Mouse (Mus musculus): Measurements from ENCODE around the gene Tnrc6c.

Gene Tnrc6c

GRCm38 (mm10) chr11:117653491-117654351 lies at the start of gene Tnrc6c:
TSS of gene Tnrc6c (plus strand) at chr11:117654289.
- DNase-seq (ENCODE audit: low spot score): peak; percentile 92

GRCm38 (mm10) chr11:117606137-117606536 lies 48.0 kb upstream of the Tnrc6c start:
- DNase-seq (ENCODE audit: low spot score): no peak

GRCm38 (mm10) chr11:117606605-117607203 lies 47.4 kb upstream of the Tnrc6c start:
- DNase-seq (ENCODE audit: low spot score): peak; percentile 66

- DNase-seq (ENCODE audit: low spot score): no peak
Measured at GRCm38 (mm10) chr11:117608141-117608789, 45.8 kb upstream of the Tnrc6c start.

- DNase-seq (ENCODE audit: low spot score): no peak
Measured at GRCm38 (mm10) chr11:117608976-117609375, 45.1 kb upstream of the Tnrc6c start.

- DNase-seq (ENCODE audit: low spot score): no peak
Measured at GRCm38 (mm10) chr11:117610589-117610988, 43.5 kb upstream of the Tnrc6c start.

- DNase-seq (ENCODE audit: low spot score): peak; percentile 75
Measured at GRCm38 (mm10) chr11:117611068-117611467, 43.0 kb upstream of the Tnrc6c start.

GRCm38 (mm10) chr11:117611860-117612259 lies 42.2 kb upstream of the Tnrc6c start:
- no peak for DNase-seq (ENCODE audit: low spot score)

GRCm38 (mm10) chr11:117612885-117613284 lies 41.2 kb upstream of the Tnrc6c start:
- DNase-seq (ENCODE audit: low spot score): no peak

- no peak for DNase-seq (ENCODE audit: low spot score)
Measured at GRCm38 (mm10) chr11:117617368-117617908, 36.7 kb upstream of the Tnrc6c start.

GRCm38 (mm10) chr11:117618214-117618613 lies 35.9 kb upstream of the Tnrc6c start:
- DNase-seq (ENCODE audit: low spot score): no peak

- no peak for DNase-seq (ENCODE audit: low spot score)
Measured at GRCm38 (mm10) chr11:117618774-117619173, 35.3 kb upstream of the Tnrc6c start.

GRCm38 (mm10) chr11:117619581-117619980 lies 34.5 kb upstream of the Tnrc6c start:
- no peak for DNase-seq (ENCODE audit: low spot score)

GRCm38 (mm10) chr11:117625196-117625595 lies 28.9 kb upstream of the Tnrc6c start:
- DNase-seq (ENCODE audit: low spot score): no peak

- DNase-seq (ENCODE audit: low spot score): no peak
Measured at GRCm38 (mm10) chr11:117626557-117626956, 27.5 kb upstream of the Tnrc6c start.

- DNase-seq (ENCODE audit: low spot score): no peak
Measured at GRCm38 (mm10) chr11:117627060-117627562, 27.0 kb upstream of the Tnrc6c start.

GRCm38 (mm10) chr11:117627746-117628311 lies 26.3 kb upstream of the Tnrc6c start:
- DNase-seq (ENCODE audit: low spot score): no peak

GRCm38 (mm10) chr11:117628312-117628779 lies 25.7 kb upstream of the Tnrc6c start:
- peak; percentile 52 for DNase-seq (ENCODE audit: low spot score)

GRCm38 (mm10) chr11:117629865-117630264 lies 24.2 kb upstream of the Tnrc6c start:
- DNase-seq (ENCODE audit: low spot score): no peak

- no peak for DNase-seq (ENCODE audit: low spot score)
Measured at GRCm38 (mm10) chr11:117630868-117631565, 23.1 kb upstream of the Tnrc6c start.

- DNase-seq (ENCODE audit: low spot score): no peak
Measured at GRCm38 (mm10) chr11:117633310-117633709, 20.8 kb upstream of the Tnrc6c start.

Measured in embryo, embryonic 10 days (tissue).